Mouse (Mus musculus): ENCODE results near the gene Mdm1.
"Not testable (repeated sequence)": the region's sequence is repeated elsewhere in the genome, so short reads cannot be mapped to it uniquely, and the experiment has no call there.

Mdm1 gene

GRCm38 (mm10) chr10:118215719-118216393 is 74.2 kb downstream of the Mdm1 start:
- not testable (repeated sequence) for DNase-seq (ENCODE audit: low read depth, low spot score)
